Mouse (Mus musculus): ENCODE measurements at regions not wholly inside any gene's neighbourhood (a gene's known extent, or its start where the extent isn't known, plus 50 kb on each side); places are given as distances from the start of the nearest gene placed in this dataset.
A peak's percentile ranks its signal among the peaks of the same experiment; 100 is the strongest.

DNA sequence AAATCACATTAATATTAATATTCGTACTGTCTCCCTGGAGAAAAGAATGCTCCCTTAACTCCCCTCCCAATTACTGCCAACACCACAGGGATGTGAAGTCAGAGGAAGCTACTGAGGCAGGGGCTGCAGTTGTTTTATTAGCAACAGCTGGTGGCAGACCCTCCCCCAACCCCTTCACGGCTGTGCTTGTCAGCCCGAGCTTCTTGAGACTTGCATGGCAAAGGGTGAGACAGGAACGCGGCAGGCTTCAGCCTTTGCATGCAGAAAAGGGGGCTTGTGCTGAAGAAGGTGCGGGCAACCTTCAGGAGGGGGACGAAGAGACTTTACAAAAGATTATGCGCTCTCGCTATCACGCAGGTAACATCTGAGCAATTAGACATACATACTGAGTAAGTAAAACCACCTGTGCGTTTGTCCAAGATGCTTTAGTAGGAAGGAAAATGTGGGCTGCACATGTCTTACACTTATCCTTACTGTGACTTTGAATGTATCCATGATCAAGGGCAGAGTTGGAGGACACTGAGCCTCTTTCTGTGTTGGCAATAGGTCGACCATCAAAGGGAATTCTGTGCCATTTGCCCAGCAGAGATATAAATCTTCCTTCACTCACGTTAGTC, 76.9 kb downstream of the Zbtb18 start:
- no peak for DNase-seq
- H3K9me3 ChIP-seq (ENCODE audit: low read length): no peaks in the 10 kb centered on the region
- H3K4me1 ChIP-seq (ENCODE audit: insufficient read depth): no peaks in the 10 kb centered on the region
- no peak overlapping the region for H3K9ac ChIP-seq
- WGBS: 36% methylated on average over 13 of the region's 13 CpGs
- H3K27me3 ChIP-seq (ENCODE audit: insufficient read depth, low read length): no peaks in the 10 kb centered on the region
- no peak for TF ChIP-seq CTCF (IDR thresholded peaks at IDR 0.05; ENCODE audit: low read depth)
- no peaks in the 10 kb centered on the region for H3K36me3 ChIP-seq (ENCODE audit: insufficient read depth)
- no peak overlapping the region for H3K27ac ChIP-seq (ENCODE audit: low read depth, low read length)
- no peak overlapping the region for H3K4me3 ChIP-seq (ENCODE audit: low read depth, low read length)
- ATAC-seq: peak; percentile 34; the same call in 1 of the 2 replicates
- H3K4me2 ChIP-seq (ENCODE audit: low read depth): no peak overlapping the region

DNA sequence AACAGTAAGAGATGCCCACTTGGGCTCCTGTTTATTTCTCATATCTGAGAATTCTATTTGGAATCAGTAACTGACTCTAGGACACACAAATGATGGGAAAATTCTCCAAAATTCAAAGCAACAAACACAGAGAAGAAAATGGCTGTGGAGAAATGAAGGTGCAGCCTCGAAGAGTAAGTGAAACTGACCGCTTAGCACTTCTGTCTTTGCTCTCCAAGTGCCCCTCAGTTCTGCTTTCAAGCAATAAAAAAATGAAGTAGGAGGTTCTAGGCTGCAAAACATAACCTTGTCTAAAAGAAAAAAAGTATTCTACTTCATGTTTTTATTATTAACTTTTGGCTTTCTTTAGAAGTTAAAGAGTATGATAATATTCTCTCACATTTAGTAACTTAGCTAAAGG, 79.0 kb downstream of the Zbtb18 start:
- ATAC-seq: no peak
- 91% methylated on average over 2 of the region's 2 CpGs for WGBS

DNA sequence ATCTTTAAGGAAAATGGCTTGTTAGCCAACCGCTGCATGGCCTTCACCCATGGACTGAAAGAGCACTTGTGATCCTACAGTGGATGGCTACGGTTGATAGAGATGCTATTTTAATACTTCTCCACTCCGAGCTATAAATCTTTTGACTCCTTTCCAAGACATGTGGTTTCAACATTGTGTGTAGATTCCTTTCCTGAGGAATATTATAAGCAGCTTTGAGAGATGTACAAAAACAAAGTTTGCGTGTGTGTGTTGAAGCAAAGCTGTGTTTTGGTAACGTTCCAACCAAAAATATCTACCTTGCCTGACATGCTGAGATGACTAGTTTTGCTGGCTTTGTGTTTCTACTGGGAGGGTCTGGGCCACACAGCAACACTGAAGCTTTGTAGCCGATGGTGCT, 83.0 kb downstream of the Zbtb18 start:
- no peak for DNase-seq
- H3K27ac ChIP-seq (ENCODE audit: low read depth, low read length): no peak overlapping the region
- H3K36me3 ChIP-seq (ENCODE audit: insufficient read depth): no peaks in the 10 kb centered on the region
- WGBS: 77% methylated on average over 6 of the region's 6 CpGs
- no peaks in the 10 kb centered on the region for H3K27me3 ChIP-seq (ENCODE audit: insufficient read depth, low read length)
- H3K9me3 ChIP-seq (ENCODE audit: low read length): no peaks in the 10 kb centered on the region
- no peaks in the 10 kb centered on the region for H3K4me1 ChIP-seq (ENCODE audit: insufficient read depth)
- no peak overlapping the region for H3K4me2 ChIP-seq (ENCODE audit: low read depth)
- no peak overlapping the region for H3K4me3 ChIP-seq (ENCODE audit: low read depth, low read length)
- no peak for ATAC-seq
- no peak for TF ChIP-seq CTCF (IDR thresholded peaks at IDR 0.05; ENCODE audit: low read depth)
- H3K9ac ChIP-seq: no peak overlapping the region

More for the DNA sequence above, 79.0 kb downstream of the Zbtb18 start:
- Histone ChIP-seq H3K27ac (ENCODE audit: low read depth, low read length) (no peak overlapping the region), H3K4me2 (ENCODE audit: low read depth) (no peak overlapping the region), H3K27me3 (ENCODE audit: insufficient read depth, low read length) (no peaks in the 10 kb centered on the region), H3K4me1 (ENCODE audit: insufficient read depth) (no peaks in the 10 kb centered on the region), H3K4me3 (ENCODE audit: low read depth, low read length) (no peak overlapping the region), H3K9me3 (ENCODE audit: low read length) (no peaks in the 10 kb centered on the region), H3K36me3 (ENCODE audit: insufficient read depth) (no peaks in the 10 kb centered on the region), H3K9ac (no peak overlapping the region)
- no peak for TF ChIP-seq CTCF (IDR thresholded peaks at IDR 0.05; ENCODE audit: low read depth)
- DNase-seq: no peak

GRCm38 (mm10) chr1:177531791-177532190, 89.6 kb downstream of the Zbtb18 start:
- TF ChIP-seq CTCF (IDR thresholded peaks at IDR 0.05; ENCODE audit: low read depth): no peak
- no peak overlapping the region for H3K4me3 ChIP-seq (ENCODE audit: low read depth, low read length)
- H3K4me2 ChIP-seq (ENCODE audit: low read depth): no peak overlapping the region
- DNase-seq (no peak), ATAC-seq (no peak)
- H3K9ac ChIP-seq: no peak overlapping the region
- H3K36me3 ChIP-seq (ENCODE audit: insufficient read depth): no peaks in the 10 kb centered on the region
- no peak overlapping the region for H3K27ac ChIP-seq (ENCODE audit: low read depth, low read length)
- H3K4me1 ChIP-seq (ENCODE audit: insufficient read depth): no peaks in the 10 kb centered on the region
- 85% methylated on average over 2 of the region's 2 CpGs for WGBS
- H3K27me3 ChIP-seq (ENCODE audit: insufficient read depth, low read length): no peaks in the 10 kb centered on the region
- no peaks in the 10 kb centered on the region for H3K9me3 ChIP-seq (ENCODE audit: low read length)

DNA sequence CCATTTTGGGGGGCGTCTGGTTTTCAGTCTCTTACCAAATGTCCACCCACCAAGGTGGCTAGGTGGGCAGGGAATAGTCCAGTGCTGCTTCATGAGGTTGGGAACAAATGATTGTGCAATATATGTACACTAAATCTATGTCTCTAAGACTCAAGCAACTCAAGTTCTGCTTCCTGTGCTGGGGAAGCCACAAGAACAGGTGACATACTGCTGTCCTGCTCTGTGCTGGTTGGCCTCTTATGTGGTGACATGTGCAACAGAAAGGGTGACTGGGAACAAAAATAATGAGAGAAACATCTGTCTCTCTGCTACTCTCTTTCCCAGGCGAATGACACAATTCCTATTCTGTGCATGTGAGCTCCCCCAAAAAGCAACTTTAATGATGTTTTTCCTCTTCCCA, 90.5 kb downstream of the Zbtb18 start:
- H3K9ac ChIP-seq: no peak overlapping the region
- TF ChIP-seq CTCF (IDR thresholded peaks at IDR 0.05; ENCODE audit: low read depth): no peak
- WGBS: 86% methylated on average over 2 of the region's 2 CpGs
- H3K4me2 ChIP-seq (ENCODE audit: low read depth): no peak overlapping the region
- H3K4me3 ChIP-seq (ENCODE audit: low read depth, low read length): no peak overlapping the region
- no peak for DNase-seq
- no peaks in the 10 kb centered on the region for H3K9me3 ChIP-seq (ENCODE audit: low read length)
- ATAC-seq: no peak
- no peaks in the 10 kb centered on the region for H3K36me3 ChIP-seq (ENCODE audit: insufficient read depth)
- no peak overlapping the region for H3K27ac ChIP-seq (ENCODE audit: low read depth, low read length)
- H3K4me1 ChIP-seq (ENCODE audit: insufficient read depth): no peaks in the 10 kb centered on the region
- H3K27me3 ChIP-seq (ENCODE audit: insufficient read depth, low read length): no peaks in the 10 kb centered on the region

- Histone ChIP-seq H3K27me3 (ENCODE audit: insufficient read depth, low read length) (no peaks in the 10 kb centered on the region), H3K9me3 (ENCODE audit: low read length) (no peaks in the 10 kb centered on the region), H3K27ac (ENCODE audit: low read depth, low read length) (no peak overlapping the region), H3K4me2 (ENCODE audit: low read depth) (no peak overlapping the region), H3K4me1 (ENCODE audit: insufficient read depth) (no peaks in the 10 kb centered on the region), H3K36me3 (ENCODE audit: insufficient read depth) (no peaks in the 10 kb centered on the region), H3K9ac (no peak overlapping the region), H3K4me3 (ENCODE audit: low read depth, low read length) (no peak overlapping the region)
- WGBS: 91% methylated on average over 2 of the region's 2 CpGs
- DNase-seq (no peak), ATAC-seq (no peak)
- no peak for TF ChIP-seq CTCF (IDR thresholded peaks at IDR 0.05; ENCODE audit: low read depth)
These were observed 91.2 kb downstream of the Zbtb18 start for GRCm38 (mm10) chr1:177533332-177533731.

DNA sequence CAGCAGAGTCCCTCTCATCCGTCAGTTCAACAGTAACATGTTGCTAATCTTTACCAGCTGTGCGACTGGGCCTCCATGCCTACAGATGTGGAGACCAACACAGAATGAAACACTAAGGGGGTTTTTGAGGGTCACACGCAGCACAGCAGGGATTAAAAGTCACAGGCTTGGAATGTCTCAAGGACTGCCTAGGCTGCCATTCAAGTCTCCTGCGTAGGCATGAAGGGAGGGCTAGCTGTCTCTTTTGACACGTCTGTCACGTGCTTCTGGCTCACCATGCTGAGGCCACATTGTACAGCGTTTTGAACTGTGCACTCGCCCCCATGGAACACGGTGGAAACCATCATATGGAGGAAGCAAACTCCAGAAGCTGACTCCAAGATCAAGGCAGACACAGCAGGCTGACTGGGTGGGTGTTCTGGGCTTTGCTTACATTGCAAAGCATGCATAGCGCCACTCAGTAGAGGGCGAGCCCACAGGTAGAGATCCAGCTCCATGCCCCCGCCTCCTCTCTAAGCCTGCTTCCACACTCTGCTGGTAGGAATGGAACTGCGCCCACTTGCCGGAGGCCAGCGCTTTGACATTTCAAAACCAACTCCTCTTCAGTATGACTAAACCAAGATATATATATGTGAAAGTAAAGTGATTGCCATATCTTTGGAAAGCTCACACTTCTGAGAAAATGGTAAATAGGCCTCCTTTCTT, 103.0 kb downstream of the Zbtb18 start:
- Histone ChIP-seq H3K9ac (no peak overlapping the region), H3K9me3 (ENCODE audit: low read length) (no peaks in the 10 kb centered on the region), H3K4me3 (ENCODE audit: low read depth, low read length) (no peak overlapping the region), H3K4me1 (ENCODE audit: insufficient read depth) (no peaks in the 10 kb centered on the region), H3K27me3 (ENCODE audit: insufficient read depth, low read length) (no peaks in the 10 kb centered on the region), H3K4me2 (ENCODE audit: low read depth) (no peak overlapping the region), H3K27ac (ENCODE audit: low read depth, low read length) (no peak overlapping the region), H3K36me3 (ENCODE audit: insufficient read depth) (no peaks in the 10 kb centered on the region)
- DNase-seq (no peak), ATAC-seq (no peak)
- no peak for TF ChIP-seq CTCF (IDR thresholded peaks at IDR 0.05; ENCODE audit: low read depth)
- WGBS: 88% methylated on average over 15 of the region's 15 CpGs

Data from forebrain, postnatal 0 days (tissue).